Mouse (Mus musculus): ENCODE data around the gene Prr5l. TPM values are rescaled to one million over a fixed set of nuclear protein-coding genes. Genes with fewer than 3 reads are reported as not detected.

Gene Prr5l
- polyA plus RNA-seq, 1 experiment: 9.2 TPM

GRCm38 (mm10) chr2:101920136-101920554 is 37.3 kb upstream of the Prr5l start:
- TF ChIP-seq POLR2A (IDR thresholded peaks at IDR 0.05; ENCODE audit: control insufficient read depth, extremely low read depth, insufficient read depth, low read length, poor library complexity) (no peak), CTCF (IDR thresholded peaks at IDR 0.05; ENCODE audit: borderline replicate concordance, control insufficient read depth, extremely low read depth, insufficient read depth, low read length, poor library complexity) (no peak)
- H3K4me1 ChIP-seq (replicated peaks; ENCODE audit: control insufficient read depth, insufficient read depth, low read length): no peaks in the 10 kb centered on the region

GRCm38 (mm10) chr2:101918518-101918917 is 35.7 kb upstream of the Prr5l start:
- H3K27me3 ChIP-seq (ENCODE audit: control insufficient read depth, insufficient read depth, low read length): no peaks in the 10 kb centered on the region
- no peak for TF ChIP-seq CTCF (IDR thresholded peaks at IDR 0.05; ENCODE audit: borderline replicate concordance, control insufficient read depth, extremely low read depth, insufficient read depth, low read length, poor library complexity)
- no peak for TF ChIP-seq POLR2A (IDR thresholded peaks at IDR 0.05; ENCODE audit: control insufficient read depth, extremely low read depth, insufficient read depth, low read length, poor library complexity)
- no peak overlapping the region for H3K4me3 ChIP-seq (ENCODE audit: control insufficient read depth, insufficient read depth, low read length)
- DNase-seq: no peak
- no peaks in the 10 kb centered on the region for H3K36me3 ChIP-seq (ENCODE audit: control insufficient read depth, insufficient read depth, low read length)
- H3K4me1 ChIP-seq (replicated peaks; ENCODE audit: control insufficient read depth, insufficient read depth, low read length): no peaks in the 10 kb centered on the region
- no peak overlapping the region for H3K27ac ChIP-seq (ENCODE audit: control insufficient read depth, insufficient read depth, low read length)
- 96% methylated on average over 7 of the region's 7 CpGs for WGBS

More at GRCm38 (mm10) chr2:101920136-101920554, 37.3 kb upstream of the Prr5l start:
- H3K27me3 ChIP-seq (ENCODE audit: control insufficient read depth, insufficient read depth, low read length): no peaks in the 10 kb centered on the region
- no peak overlapping the region for H3K4me3 ChIP-seq (ENCODE audit: control insufficient read depth, insufficient read depth, low read length)
- no peak for DNase-seq
- 71% methylated on average over 2 of the region's 2 CpGs for WGBS
- H3K36me3 ChIP-seq (ENCODE audit: control insufficient read depth, insufficient read depth, low read length): no peaks in the 10 kb centered on the region
- no peak overlapping the region for H3K27ac ChIP-seq (ENCODE audit: control insufficient read depth, insufficient read depth, low read length)

- H3K36me3 ChIP-seq (ENCODE audit: control insufficient read depth, insufficient read depth, low read length): no peaks in the 10 kb centered on the region
- DNase-seq: no peak
- TF ChIP-seq CTCF (IDR thresholded peaks at IDR 0.05; ENCODE audit: borderline replicate concordance, control insufficient read depth, extremely low read depth, insufficient read depth, low read length, poor library complexity) (no peak), POLR2A (IDR thresholded peaks at IDR 0.05; ENCODE audit: control insufficient read depth, extremely low read depth, insufficient read depth, low read length, poor library complexity) (no peak)
- H3K27me3 ChIP-seq (ENCODE audit: control insufficient read depth, insufficient read depth, low read length): no peaks in the 10 kb centered on the region
- peaks cover 16% of the 10 kb centered on the region for H3K4me1 ChIP-seq (replicated peaks; ENCODE audit: control insufficient read depth, insufficient read depth, low read length)
- no peak overlapping the region for H3K4me3 ChIP-seq (ENCODE audit: control insufficient read depth, insufficient read depth, low read length)
- H3K27ac ChIP-seq (ENCODE audit: control insufficient read depth, insufficient read depth, low read length): no peak overlapping the region
- 90% methylated on average over 15 of the region's 15 CpGs for WGBS
Observed at GRCm38 (mm10) chr2:101909326-101910080, 26.7 kb upstream of the Prr5l start.

- 56% methylated on average over 13 of the region's 13 CpGs for WGBS
- Histone ChIP-seq H3K4me3 (ENCODE audit: control insufficient read depth, insufficient read depth, low read length) (no peak overlapping the region), H3K36me3 (ENCODE audit: control insufficient read depth, insufficient read depth, low read length) (no peaks in the 10 kb centered on the region), H3K4me1 (replicated peaks; ENCODE audit: control insufficient read depth, insufficient read depth, low read length) (peaks cover 16% of the 10 kb centered on the region), H3K27me3 (ENCODE audit: control insufficient read depth, insufficient read depth, low read length) (no peaks in the 10 kb centered on the region), H3K27ac (ENCODE audit: control insufficient read depth, insufficient read depth, low read length) (no peak overlapping the region)
- TF ChIP-seq POLR2A (IDR thresholded peaks at IDR 0.05; ENCODE audit: control insufficient read depth, extremely low read depth, insufficient read depth, low read length, poor library complexity) (no peak), CTCF (IDR thresholded peaks at IDR 0.05; ENCODE audit: borderline replicate concordance, control insufficient read depth, extremely low read depth, insufficient read depth, low read length, poor library complexity) (no peak)
- no peak for DNase-seq
Observed at GRCm38 (mm10) chr2:101908773-101909172, 25.9 kb upstream of the Prr5l start.

- TF ChIP-seq CTCF (IDR thresholded peaks at IDR 0.05; ENCODE audit: borderline replicate concordance, control insufficient read depth, extremely low read depth, insufficient read depth, low read length, poor library complexity) (no peak), POLR2A (IDR thresholded peaks at IDR 0.05; ENCODE audit: control insufficient read depth, extremely low read depth, insufficient read depth, low read length, poor library complexity) (no peak)
- H3K4me3 ChIP-seq (ENCODE audit: control insufficient read depth, insufficient read depth, low read length): no peak overlapping the region
- no peak for DNase-seq
- WGBS: 96% methylated on average over 10 of the region's 10 CpGs
- no peak overlapping the region for H3K27ac ChIP-seq (ENCODE audit: control insufficient read depth, insufficient read depth, low read length)
- no peaks in the 10 kb centered on the region for H3K36me3 ChIP-seq (ENCODE audit: control insufficient read depth, insufficient read depth, low read length)
- peaks cover 16% of the 10 kb centered on the region for H3K4me1 ChIP-seq (replicated peaks; ENCODE audit: control insufficient read depth, insufficient read depth, low read length)
- no peaks in the 10 kb centered on the region for H3K27me3 ChIP-seq (ENCODE audit: control insufficient read depth, insufficient read depth, low read length)
Observed at GRCm38 (mm10) chr2:101907386-101908022, 24.7 kb upstream of the Prr5l start.

- DNase-seq: no peak
- TF ChIP-seq POLR2A (IDR thresholded peaks at IDR 0.05; ENCODE audit: control insufficient read depth, extremely low read depth, insufficient read depth, low read length, poor library complexity) (no peak), CTCF (IDR thresholded peaks at IDR 0.05; ENCODE audit: borderline replicate concordance, control insufficient read depth, extremely low read depth, insufficient read depth, low read length, poor library complexity) (no peak)
- Histone ChIP-seq H3K4me1 (replicated peaks; ENCODE audit: control insufficient read depth, insufficient read depth, low read length) (peaks cover 16% of the 10 kb centered on the region), H3K27ac (ENCODE audit: control insufficient read depth, insufficient read depth, low read length) (no peak overlapping the region), H3K4me3 (ENCODE audit: control insufficient read depth, insufficient read depth, low read length) (no peak overlapping the region), H3K27me3 (ENCODE audit: control insufficient read depth, insufficient read depth, low read length) (no peaks in the 10 kb centered on the region), H3K36me3 (ENCODE audit: control insufficient read depth, insufficient read depth, low read length) (no peaks in the 10 kb centered on the region)
- 84% methylated on average over 5 of the region's 5 CpGs for WGBS
Observed at GRCm38 (mm10) chr2:101906379-101906690, 23.5 kb upstream of the Prr5l start.

Measured in thymus, adult 2 months (tissue).